Mouse (Mus musculus) bone marrow, adult 2 months (tissue): ENCODE data around the gene Rbm47.

ENCODE experiments used
- CTCF ChIP-seq: fragments of 200-500 bp; IDR thresholded peaks from 2 replicates; pipeline ENCODE4 v1.5.1; 2011; ENCODE audit warnings: low read length, control low read depth; ENCODE audit not compliant: control insufficient read depth, insufficient read depth
- POLR2A ChIP-seq: fragments of 200-500 bp; IDR thresholded peaks from 2 replicates; pipeline ENCODE4 v1.6.1; 2011; ENCODE audit warnings: low read depth, mild to moderate bottlenecking, control low read depth, low read length, borderline replicate concordance; ENCODE audit not compliant: control insufficient read depth

- TF ChIP-seq POLR2A (no peak), CTCF (no peak)
Measured at GRCm38 (mm10) chr5:66013999-66014398, 158.9 kb downstream of the Rbm47 start.
